Mouse (Mus musculus) kidney, embryonic 15.5 days (tissue): ENCODE measurements at regions not wholly inside any gene's neighbourhood (a gene's known extent, or its start where the extent isn't known, plus 50 kb on each side); places are given as distances from the start of the nearest gene placed in this dataset.

Experiments
- ATAC-seq: fragments of 200-750 bp; cut with Nextera tagmentation; replicated peaks from 2 replicates; pipeline ENCODE4 v1.8.0; 2017; ENCODE audit warnings: moderate TSS enrichment; ENCODE audit not compliant: low FRiP score
- H3K27ac ChIP-seq: fragments of 300-500 bp; sonication (generic); 2 replicates; pipeline ENCODE4 v1.5.1; 2015; ENCODE audit warnings: mild to moderate bottlenecking, inconsistent platforms
- H3K27me3 ChIP-seq: fragments of 300-500 bp; sonication (generic); 2 replicates; pipeline ENCODE4 v1.6.1; 2015; ENCODE audit warnings: inconsistent platforms
- H3K36me3 ChIP-seq: fragments of 300-500 bp; sonication (generic); 2 replicates; pipeline ENCODE4 v1.6.1; 2015; ENCODE audit warnings: inconsistent platforms
- H3K4me1 ChIP-seq: fragments of 300-500 bp; sonication (generic); 2 replicates; pipeline ENCODE4 v1.6.1; 2015; ENCODE audit warnings: inconsistent platforms
- H3K4me2 ChIP-seq: fragments of 300-500 bp; sonication (generic); 2 replicates; pipeline ENCODE4 v1.6.1; 2015; ENCODE audit warnings: moderate library complexity, mild to moderate bottlenecking, inconsistent platforms
- H3K4me3 ChIP-seq: fragments of 300-500 bp; sonication (generic); replicated peaks from 2 replicates; pipeline ENCODE4 v1.5.1; 2015; ENCODE audit warnings: mild to moderate bottlenecking, inconsistent platforms
- H3K9ac ChIP-seq: fragments of 300-500 bp; sonication (generic); 2 replicates; pipeline ENCODE4 v1.6.1; 2015; ENCODE audit warnings: mild to moderate bottlenecking, inconsistent platforms
- H3K9me3 ChIP-seq: fragments of 300-500 bp; sonication (generic); replicated peaks from 2 replicates; pipeline ENCODE4 v1.6.1; 2016; ENCODE audit warnings: inconsistent platforms
- WGBS: fragments of 180-500 bp; shearing (Covaris S2); methylation state at CpG from one replicate; pipeline ENCODE4 v1.1.7; 2015; ENCODE audit warnings: mixed read lengths; 5-methylcytosine and 5-hydroxymethylcytosine counted together

GRCm38 (mm10) chr15:13232567-13233259 is 59.2 kb upstream of the Cdh6 start:
- WGBS: 86% methylated on average over 5 of the region's 5 CpGs
- H3K4me2 ChIP-seq: no peak overlapping the region
- no peaks in the 10 kb centered on the region for H3K9me3 ChIP-seq
- no peaks in the 10 kb centered on the region for H3K27me3 ChIP-seq
- ATAC-seq: no peak
- H3K36me3 ChIP-seq: no peaks in the 10 kb centered on the region
- no peak overlapping the region for H3K4me3 ChIP-seq
- no peaks in the 10 kb centered on the region for H3K4me1 ChIP-seq
- H3K9ac ChIP-seq: no peak overlapping the region
- no peak overlapping the region for H3K27ac ChIP-seq

GRCm38 (mm10) chr15:13231550-13231949 is 58.1 kb upstream of the Cdh6 start:
- H3K9ac ChIP-seq: no peak overlapping the region
- 33% methylated on average over 4 of the region's 4 CpGs for WGBS
- H3K9me3 ChIP-seq: no peaks in the 10 kb centered on the region
- no peaks in the 10 kb centered on the region for H3K27me3 ChIP-seq
- no peak for ATAC-seq
- H3K36me3 ChIP-seq: no peaks in the 10 kb centered on the region
- H3K4me3 ChIP-seq: no peak overlapping the region
- H3K4me2 ChIP-seq: no peak overlapping the region
- H3K4me1 ChIP-seq: no peaks in the 10 kb centered on the region
- H3K27ac ChIP-seq: no peak overlapping the region

GRCm38 (mm10) chr15:13228125-13228524 is 54.6 kb upstream of the Cdh6 start:
- H3K4me3 ChIP-seq: no peak overlapping the region
- no peaks in the 10 kb centered on the region for H3K4me1 ChIP-seq
- H3K4me2 ChIP-seq: no peak overlapping the region
- no peaks in the 10 kb centered on the region for H3K27me3 ChIP-seq
- H3K27ac ChIP-seq: no peak overlapping the region
- no peaks in the 10 kb centered on the region for H3K9me3 ChIP-seq
- 79% methylated on average over 12 of the region's 12 CpGs for WGBS
- H3K9ac ChIP-seq: no peak overlapping the region
- ATAC-seq: no peak
- no peaks in the 10 kb centered on the region for H3K36me3 ChIP-seq
